Mouse (Mus musculus) kidney, embryonic 14.5 days (tissue): ENCODE results near the gene Colq. TPM values are rescaled to one million over a fixed set of nuclear protein-coding genes. Genes with fewer than 3 reads are reported as not detected.

Source experiments
- ATAC-seq: fragments of 200-750 bp; cut with Nextera tagmentation; 2 replicates; pipeline ENCODE4 v1.8.0; 2017; ENCODE audit warnings: moderate number of reproducible peaks, mild to moderate bottlenecking, moderate TSS enrichment, moderate library complexity; ENCODE audit not compliant: low FRiP score, low TSS enrichment
- H3K27ac ChIP-seq: fragments of 300-500 bp; sonication (generic); 2 replicates; pipeline ENCODE4 v1.5.1; 2014; ENCODE audit warnings: low read depth, mild to moderate bottlenecking, low read length, moderate library complexity, mixed read lengths
- H3K27me3 ChIP-seq: fragments of 300-500 bp; sonication (generic); 2 replicates; pipeline ENCODE4 v1.6.1; 2014; ENCODE audit warnings: mild to moderate bottlenecking, low read length; ENCODE audit not compliant: control insufficient read depth, insufficient read depth
- H3K36me3 ChIP-seq: fragments of 300-500 bp; sonication (generic); 2 replicates; pipeline ENCODE4 v1.6.1; 2014; ENCODE audit warnings: low read length, mixed read lengths; ENCODE audit not compliant: control insufficient read depth, insufficient read depth
- H3K4me1 ChIP-seq: fragments of 300-500 bp; sonication (generic); 2 replicates; pipeline ENCODE4 v1.6.1; 2014; ENCODE audit warnings: low read length, mixed read lengths; ENCODE audit not compliant: control insufficient read depth, insufficient read depth
- H3K4me2 ChIP-seq: fragments of 300-500 bp; sonication (generic); replicated peaks from 2 replicates; pipeline ENCODE4 v1.6.1; 2014; ENCODE audit warnings: low read depth, mild to moderate bottlenecking, low read length
- H3K4me3 ChIP-seq: fragments of 300-500 bp; sonication (generic); 2 replicates; pipeline ENCODE4 v1.5.1; 2014; ENCODE audit warnings: mild to moderate bottlenecking, low read length
- H3K9ac ChIP-seq: fragments of 300-500 bp; sonication (generic); 2 replicates; pipeline ENCODE4 v1.6.1; 2014; ENCODE audit warnings: low read depth, mild to moderate bottlenecking, low read length, moderate library complexity
- H3K9me3 ChIP-seq: fragments of 300-500 bp; sonication (generic); 2 replicates; pipeline ENCODE4 v1.6.1; 2016; ENCODE audit warnings: low read length; ENCODE audit not compliant: control insufficient read depth
- WGBS: fragments of 180-500 bp; shearing (Covaris S2); extraction: QIAGEN DNeasy Blood & Tissue Kit; methylation state at CpG from one replicate; pipeline ENCODE4 v1.1.7; 2014; 5-methylcytosine and 5-hydroxymethylcytosine counted together
- polyA plus RNA-seq: library from polyadenylated mRNA; unstranded; fragments of >200 nt; fragmentation: Nextera tagmentation; extraction: Ambion mirVana; gene quantifications from 2 replicates; pipeline ENCODE4 v1.2.1, GENCODE M21; 2014

Gene Colq
- polyA plus RNA-seq, 1 experiment from 2014 or later, result 3.2 TPM

DNA sequence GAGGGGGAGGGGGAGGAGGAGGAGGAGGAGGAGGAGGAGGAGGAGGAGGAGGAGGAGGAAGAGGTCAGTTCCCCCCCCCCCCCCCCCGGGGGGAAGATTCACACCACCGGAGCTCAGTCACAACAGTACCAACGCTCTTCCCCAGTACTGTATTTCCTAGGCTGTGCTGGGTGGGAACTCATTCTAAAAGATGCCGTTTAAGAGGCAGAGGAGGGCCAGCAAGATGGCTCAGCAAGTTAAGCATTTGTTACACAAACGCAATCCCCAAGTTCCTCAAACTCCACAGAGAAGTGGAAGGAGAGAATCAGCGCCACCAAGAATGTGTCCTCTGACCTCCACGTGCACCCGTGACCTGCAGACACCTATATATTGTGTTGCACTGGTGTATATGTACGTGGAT, 8.1 kb downstream of the Colq start:
- Histone ChIP-seq H3K4me3 (no peak overlapping the region), H3K9me3 (no peaks in the 10 kb centered on the region), H3K4me1 (no peaks in the 10 kb centered on the region), H3K9ac (no peak overlapping the region), H3K36me3 (no peaks in the 10 kb centered on the region), H3K27me3 (no peaks in the 10 kb centered on the region), H3K27ac (no peak overlapping the region), H3K4me2 (no peak overlapping the region)
- no peak for ATAC-seq
- WGBS, result 84% methylated on average over 8 of the region's 9 CpGs

DNA sequence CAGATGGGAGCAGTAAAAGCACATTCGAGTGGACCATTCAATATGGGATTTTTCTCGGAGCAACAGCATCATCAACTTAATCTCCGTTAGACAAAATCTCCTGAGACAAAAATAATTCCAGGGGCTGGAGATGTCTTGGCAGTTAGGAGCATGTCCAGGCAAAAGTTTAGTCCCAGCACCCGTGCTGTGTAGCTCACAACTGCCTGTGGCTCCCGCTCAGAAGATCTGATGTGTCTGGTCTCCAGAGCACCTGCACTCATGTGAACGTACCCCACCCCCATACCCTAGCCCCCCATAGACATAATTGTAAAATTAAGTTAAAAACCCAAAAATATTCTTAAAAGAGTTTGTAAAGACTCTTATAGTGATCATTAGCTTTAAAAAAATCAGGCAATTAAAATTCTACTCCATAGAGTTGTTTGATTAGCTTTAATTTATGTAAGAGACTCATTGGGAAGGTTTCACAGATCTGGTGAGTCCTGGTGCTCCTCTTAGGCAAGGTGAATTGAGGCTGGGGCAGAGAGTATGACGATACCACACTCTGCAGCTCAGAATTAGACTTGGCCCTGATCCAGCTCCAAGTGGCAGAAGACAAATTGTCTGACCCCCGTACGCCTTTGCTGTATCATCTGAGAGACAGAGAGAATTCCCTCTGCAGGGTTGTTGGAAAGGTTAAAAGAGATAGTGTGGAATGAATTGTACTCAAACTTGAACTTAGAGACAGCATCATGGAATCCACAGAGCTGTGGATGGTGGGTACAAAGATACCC, 13.0 kb downstream of the Colq start:
- H3K4me3 ChIP-seq, result no peak overlapping the region
- no peak overlapping the region for H3K27ac ChIP-seq
- H3K27me3 ChIP-seq, result no peaks in the 10 kb centered on the region
- ATAC-seq, result no peak
- H3K9ac ChIP-seq, result no peak overlapping the region
- no peak overlapping the region for H3K4me2 ChIP-seq
- H3K9me3 ChIP-seq, result no peaks in the 10 kb centered on the region
- WGBS, result 55% methylated on average over 9 of the region's 9 CpGs
- H3K36me3 ChIP-seq, result no peaks in the 10 kb centered on the region
- no peaks in the 10 kb centered on the region for H3K4me1 ChIP-seq

- Histone ChIP-seq H3K9me3 (no peaks in the 10 kb centered on the region), H3K4me2 (no peak overlapping the region), H3K27ac (no peak overlapping the region), H3K27me3 (no peaks in the 10 kb centered on the region), H3K36me3 (no peaks in the 10 kb centered on the region), H3K9ac (no peak overlapping the region), H3K4me3 (no peak overlapping the region), H3K4me1 (no peaks in the 10 kb centered on the region)
- no peak for ATAC-seq
- WGBS, result 53% methylated on average over 10 of the region's 10 CpGs
Measured at GRCm38 (mm10) chr14:31576846-31577697, 14.1 kb downstream of the Colq start.

DNA sequence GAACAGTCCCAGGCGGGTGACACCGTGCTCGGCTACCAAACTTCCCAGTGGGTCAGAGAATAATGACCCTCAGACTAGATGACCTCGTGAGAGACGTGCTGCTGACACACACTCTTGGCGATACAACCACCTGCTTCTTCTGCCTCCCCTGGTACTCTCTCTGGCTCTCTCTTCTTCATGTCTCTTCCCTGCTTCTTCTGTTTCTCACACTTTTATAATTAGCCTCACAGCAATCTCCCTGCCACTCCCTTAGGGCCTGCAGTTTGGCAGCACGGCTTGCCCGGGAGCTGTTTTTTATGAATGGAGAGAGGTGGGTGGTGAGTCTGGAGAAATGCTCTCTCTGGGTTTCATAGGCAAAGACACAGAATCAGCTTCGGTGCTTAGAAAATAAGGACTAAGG, 15.3 kb downstream of the Colq start:
- Histone ChIP-seq H3K27ac (no peak overlapping the region), H3K27me3 (no peaks in the 10 kb centered on the region), H3K4me2 (no peak overlapping the region), H3K36me3 (no peaks in the 10 kb centered on the region), H3K9me3 (no peaks in the 10 kb centered on the region), H3K4me1 (no peaks in the 10 kb centered on the region), H3K9ac (no peak overlapping the region), H3K4me3 (no peak overlapping the region)
- 59% methylated on average over 9 of the region's 9 CpGs for WGBS
- no peak for ATAC-seq

DNA sequence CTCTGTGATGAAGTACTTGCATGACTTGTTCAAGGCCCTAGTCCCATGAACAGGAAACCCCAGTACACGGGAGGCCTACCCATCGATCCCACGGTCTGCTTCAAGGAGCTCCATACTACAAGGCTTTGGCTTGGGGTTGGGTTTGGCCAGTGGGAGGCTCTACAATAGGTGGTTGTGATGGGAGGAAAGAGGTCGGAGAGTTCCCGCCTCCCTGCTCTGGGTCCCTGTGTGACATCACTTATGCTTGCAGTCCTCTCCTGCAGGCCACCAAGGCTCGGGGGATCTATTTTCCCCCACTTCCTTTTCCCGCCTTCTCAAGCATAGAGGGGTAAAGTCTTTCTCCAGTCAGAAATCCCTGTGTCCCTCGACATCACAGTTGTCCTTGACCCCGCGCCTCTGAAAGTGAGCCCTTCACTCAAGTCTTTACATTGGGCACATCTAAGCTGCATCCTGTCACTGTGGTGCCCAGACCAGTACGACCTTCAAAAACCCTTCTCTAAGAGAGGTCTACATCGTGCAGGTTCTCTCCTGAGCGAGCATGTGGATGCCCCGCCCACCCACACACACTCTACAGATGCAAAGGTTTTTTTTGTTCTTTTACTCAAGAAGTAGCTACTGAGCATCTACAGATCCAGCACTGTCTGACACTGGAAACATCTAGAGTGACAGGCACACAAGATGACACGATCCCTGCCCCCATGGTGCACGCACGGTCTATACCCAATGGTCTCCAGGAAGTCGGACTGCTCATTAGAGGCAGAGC, 16.1 kb downstream of the Colq start:
- no peak overlapping the region for H3K9ac ChIP-seq
- ATAC-seq, result no peak
- no peaks in the 10 kb centered on the region for H3K27me3 ChIP-seq
- H3K36me3 ChIP-seq, result no peaks in the 10 kb centered on the region
- 95% methylated on average over 18 of the region's 18 CpGs for WGBS
- H3K27ac ChIP-seq, result no peak overlapping the region
- no peak overlapping the region for H3K4me3 ChIP-seq
- no peaks in the 10 kb centered on the region for H3K4me1 ChIP-seq
- H3K9me3 ChIP-seq, result no peaks in the 10 kb centered on the region
- no peak overlapping the region for H3K4me2 ChIP-seq

DNA sequence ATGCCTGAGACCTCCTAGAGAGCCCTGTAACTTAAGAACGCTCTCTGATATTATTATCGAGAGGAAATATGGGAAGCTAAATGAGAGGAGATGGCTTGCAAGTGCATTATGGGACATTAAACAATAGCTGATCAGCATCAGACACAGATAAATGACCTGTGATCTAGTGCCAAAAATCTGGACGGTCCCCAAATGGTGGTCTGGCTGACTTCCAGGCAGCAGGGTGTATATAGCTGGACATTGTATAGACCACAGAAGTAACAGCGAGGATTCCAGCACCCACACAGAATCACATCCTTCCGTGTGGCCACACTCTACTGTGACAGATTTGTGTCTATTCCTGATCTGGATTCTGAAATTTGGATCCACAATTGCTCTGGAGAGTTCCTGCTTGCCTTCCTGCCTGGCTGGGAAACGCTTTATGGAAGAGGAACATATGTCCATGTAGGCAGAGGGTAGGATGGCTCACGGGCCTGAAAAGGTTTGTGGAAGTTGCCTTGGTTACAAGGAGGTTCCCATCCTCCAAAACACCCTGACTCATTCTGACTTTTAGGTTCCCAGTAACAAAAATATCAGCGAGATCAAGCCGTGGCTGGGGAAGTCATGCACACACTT, 18.5 kb downstream of the Colq start:
- H3K4me1 ChIP-seq, result no peaks in the 10 kb centered on the region
- no peak overlapping the region for H3K4me2 ChIP-seq
- H3K36me3 ChIP-seq, result no peaks in the 10 kb centered on the region
- no peak overlapping the region for H3K4me3 ChIP-seq
- H3K27me3 ChIP-seq, result no peaks in the 10 kb centered on the region
- ATAC-seq, result no peak
- no peak overlapping the region for H3K9ac ChIP-seq
- H3K27ac ChIP-seq, result no peak overlapping the region
- no peaks in the 10 kb centered on the region for H3K9me3 ChIP-seq
- 76% methylated on average over 9 of the region's 9 CpGs for WGBS

DNA sequence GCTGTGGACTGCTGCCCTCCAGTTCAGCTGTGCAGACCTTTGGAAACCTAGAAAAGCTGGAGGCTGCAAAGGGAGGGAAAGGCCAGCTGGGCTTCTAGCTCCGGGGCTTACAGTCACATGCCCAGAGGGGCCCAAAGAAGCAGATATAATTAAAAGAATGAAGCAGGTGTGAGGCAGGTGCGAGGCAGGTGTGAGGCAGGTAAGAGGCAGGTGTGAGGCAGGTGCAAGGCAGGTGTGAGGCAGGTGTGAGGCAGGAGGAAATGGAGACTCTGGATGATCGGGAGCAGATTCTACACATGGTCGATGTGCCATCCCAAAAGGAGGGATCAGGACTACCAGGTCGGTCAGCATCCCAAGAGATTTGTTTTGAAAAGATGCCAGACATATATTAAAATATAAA, 19.7 kb downstream of the Colq start:
- 84% methylated on average over 5 of the region's 5 CpGs for WGBS

DNA sequence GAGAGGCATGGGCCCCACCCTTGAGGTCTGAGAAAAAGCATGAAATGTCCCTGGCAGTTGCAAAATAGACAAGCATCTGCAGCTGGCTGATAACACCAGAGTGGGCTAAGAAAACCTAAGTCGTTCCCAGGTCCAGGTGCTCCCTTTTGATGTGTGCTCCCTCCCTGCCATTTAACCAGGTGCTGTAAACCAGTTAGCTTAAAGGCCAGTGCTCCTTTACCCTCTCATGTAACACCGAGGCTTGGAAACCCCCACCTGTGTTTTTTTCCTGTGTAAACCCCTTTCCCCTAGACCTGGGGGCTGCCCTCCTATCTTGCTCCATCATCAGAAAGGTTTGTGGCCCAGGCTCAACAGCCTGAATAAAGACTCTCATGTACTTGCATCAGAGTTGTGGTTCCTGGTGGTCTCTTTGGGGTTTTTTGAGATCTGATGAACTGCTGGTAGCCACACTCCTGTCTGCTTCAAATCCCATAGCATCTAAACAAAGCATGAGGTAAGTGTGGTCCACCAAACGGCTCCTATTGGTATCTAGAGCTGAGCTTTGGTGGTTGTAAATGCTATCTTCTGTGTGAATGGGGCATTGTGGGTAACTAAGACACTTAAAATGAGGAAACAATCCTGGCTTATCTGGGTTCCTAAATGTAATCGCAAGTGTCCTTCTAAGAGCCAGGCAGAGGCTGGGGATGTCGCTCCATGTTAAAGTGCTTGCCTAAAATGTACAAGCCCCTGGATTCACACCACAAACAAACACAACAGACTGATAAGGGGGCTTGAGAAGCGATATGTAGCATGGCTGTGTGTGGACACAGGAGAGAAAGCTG, 20.8 kb downstream of the Colq start:
- ATAC-seq, result no peak
- Histone ChIP-seq H3K27me3 (no peaks in the 10 kb centered on the region), H3K9me3 (no peaks in the 10 kb centered on the region), H3K4me3 (no peak overlapping the region), H3K9ac (no peak overlapping the region), H3K4me2 (no peak overlapping the region), H3K27ac (no peak overlapping the region), H3K4me1 (peaks cover 4% of the 10 kb centered on the region), H3K36me3 (no peaks in the 10 kb centered on the region)
- whole genome bisulfite sequencing, result 63% methylated on average over 6 of the region's 6 CpGs

More for the DNA sequence above, 19.7 kb downstream of the Colq start:
- no peaks in the 10 kb centered on the region for H3K27me3 ChIP-seq
- H3K36me3 ChIP-seq, result no peaks in the 10 kb centered on the region
- H3K4me2 ChIP-seq, result no peak overlapping the region
- H3K4me1 ChIP-seq, result no peaks in the 10 kb centered on the region
- no peaks in the 10 kb centered on the region for H3K9me3 ChIP-seq
- H3K9ac ChIP-seq, result no peak overlapping the region
- ATAC-seq, result no peak
- H3K4me3 ChIP-seq, result no peak overlapping the region
- no peak overlapping the region for H3K27ac ChIP-seq
